Mouse (Mus musculus) megakaryocyte, embryonic 14.5 days (primary cell): ENCODE measurements around the gene Fas. TPM values are rescaled to one million over a fixed set of nuclear protein-coding genes. Genes with fewer than 3 reads are reported as not detected.
A peak's percentile ranks its signal among the peaks of the same experiment; 100 is the strongest.

Source experiments
- H3K27me3 ChIP-seq: replicated peaks from 2 replicates; pipeline ENCODE3; 2012; ENCODE audit warnings: inconsistent platforms
- H3K36me3 ChIP-seq: replicated peaks from 2 replicates; pipeline ENCODE3; 2012; ENCODE audit warnings: low read length, inconsistent platforms, mixed read lengths
- H3K4me1 ChIP-seq: 2 replicates; pipeline ENCODE4 v1.6.1; 2012; ENCODE audit warnings: inconsistent platforms
- H3K4me3 ChIP-seq: replicated peaks from 2 replicates; pipeline ENCODE3; 2012; ENCODE audit warnings: moderate library complexity, mild to moderate bottlenecking, inconsistent platforms
- H3K9me3 ChIP-seq: 2 replicates; pipeline ENCODE4 v1.6.1; 2012; ENCODE audit warnings: inconsistent platforms
- FLI1 ChIP-seq: IDR thresholded peaks from 2 replicates; pipeline ENCODE4 v1.6.1; 2012; ENCODE audit warnings: low read length, inconsistent platforms, mixed read lengths
- GATA1 ChIP-seq: IDR thresholded peaks from 3 replicates; pipeline ENCODE4 v1.6.1; 2012; ENCODE audit warnings: mixed read lengths, low read length, inconsistent platforms, borderline replicate concordance
- polyA plus RNA-seq: library from polyadenylated mRNA; stranded (reverse); fragments of >175 nt; gene quantifications from 2 replicates; pipeline ENCODE4 v1.2.3, GENCODE M21; 2012; ENCODE audit warnings: low replicate concordance; ENCODE audit not compliant: insufficient read depth

The Fas gene
- polyA plus RNA-seq: 0.47 TPM in 1 of 2 replicates, not detected in the other

DNA sequence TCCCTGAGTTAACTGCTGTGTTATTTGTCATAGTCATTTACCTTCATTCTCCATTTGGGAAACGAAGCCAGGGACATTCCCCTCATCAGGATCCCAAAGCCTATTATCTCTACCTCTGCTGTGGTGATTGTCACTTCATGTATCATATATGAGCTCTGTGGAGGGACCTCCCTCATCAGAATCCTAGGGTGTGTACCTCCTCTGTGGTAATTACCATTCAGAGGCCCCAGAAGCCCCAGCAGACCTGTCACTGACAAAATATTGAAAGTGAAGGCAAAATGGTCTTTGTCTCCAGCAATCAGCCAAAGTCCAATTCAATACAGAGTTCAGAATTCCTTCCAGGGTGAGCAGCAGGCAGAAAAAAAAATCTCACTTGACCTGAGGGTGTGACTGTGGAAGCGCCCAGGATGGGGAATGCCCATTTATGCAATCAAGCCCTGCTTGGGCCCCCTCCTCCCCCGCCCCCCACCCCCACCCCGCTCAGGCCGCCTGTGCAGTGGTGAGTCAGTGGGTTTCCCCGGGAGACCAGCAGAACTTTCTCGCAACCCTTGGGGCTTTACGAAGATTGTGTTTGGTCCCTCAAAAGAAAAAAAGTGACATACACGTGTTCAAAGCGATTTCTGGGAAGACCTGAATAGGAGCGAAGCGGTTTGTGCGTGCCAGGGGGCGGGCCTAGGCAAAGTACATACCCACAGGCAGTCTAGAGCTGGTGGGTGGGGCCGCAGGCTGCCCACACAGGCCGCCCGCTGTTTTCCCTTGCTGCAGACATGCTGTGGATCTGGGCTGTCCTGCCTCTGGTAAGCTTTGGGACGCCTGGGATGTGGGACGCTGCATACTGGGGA lies at the start of gene Fas:
TSS of gene Fas (plus strand) at position 719 of the 842 bp plus-strand sequence.
- Histone ChIP-seq H3K4me1 (peaks cover 61% of the 10 kb centered on the region), H3K4me3 (peak within 1 kb of the TSS; percentile 96), H3K27me3 (no peaks in the 10 kb centered on the region), H3K9me3 (no peaks in the 10 kb centered on the region), H3K36me3 (no peaks in the 10 kb centered on the region)
- TF ChIP-seq GATA1 (no peak), FLI1 (no peak)

DNA sequence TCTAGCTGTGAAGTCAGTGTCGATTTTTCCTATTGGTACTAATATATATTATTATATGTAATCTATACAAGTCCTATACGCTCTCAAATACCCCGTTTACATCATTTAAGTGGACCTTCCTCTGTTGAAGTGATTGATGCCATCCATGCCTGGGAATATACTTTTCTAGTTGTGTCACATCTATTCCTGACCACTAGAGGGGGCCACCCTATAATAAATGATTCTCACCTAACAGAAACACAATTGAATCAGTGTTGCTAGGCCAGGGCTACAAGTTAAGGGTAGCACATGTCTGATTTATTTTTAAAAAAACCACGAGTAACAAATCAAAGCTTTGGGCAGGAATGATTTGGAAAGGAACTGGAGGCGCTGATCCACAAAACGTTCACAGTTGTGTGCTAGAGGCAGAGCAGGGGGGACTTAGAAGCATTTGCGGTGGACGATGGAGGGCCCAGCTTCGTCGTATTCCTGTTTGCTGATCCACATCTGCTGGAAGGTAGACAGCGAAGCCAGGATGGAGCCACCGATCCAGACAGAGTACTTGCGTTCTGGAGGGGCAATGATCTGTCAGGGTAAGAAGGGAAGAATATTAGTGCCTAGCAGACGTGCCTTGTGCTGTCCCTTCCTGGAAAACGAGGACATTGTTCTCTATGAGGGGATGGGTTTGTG lies 49.1 kb upstream of the Fas start:
- peaks cover 33% of the 10 kb centered on the region for H3K36me3 ChIP-seq
- H3K4me1 ChIP-seq: peaks cover 12% of the 10 kb centered on the region
- TF ChIP-seq FLI1 (no peak), GATA1 (no peak)
- no peak overlapping the region for H3K4me3 ChIP-seq
- no peaks in the 10 kb centered on the region for H3K9me3 ChIP-seq
- H3K27me3 ChIP-seq: peaks cover 2% of the 10 kb centered on the region

DNA sequence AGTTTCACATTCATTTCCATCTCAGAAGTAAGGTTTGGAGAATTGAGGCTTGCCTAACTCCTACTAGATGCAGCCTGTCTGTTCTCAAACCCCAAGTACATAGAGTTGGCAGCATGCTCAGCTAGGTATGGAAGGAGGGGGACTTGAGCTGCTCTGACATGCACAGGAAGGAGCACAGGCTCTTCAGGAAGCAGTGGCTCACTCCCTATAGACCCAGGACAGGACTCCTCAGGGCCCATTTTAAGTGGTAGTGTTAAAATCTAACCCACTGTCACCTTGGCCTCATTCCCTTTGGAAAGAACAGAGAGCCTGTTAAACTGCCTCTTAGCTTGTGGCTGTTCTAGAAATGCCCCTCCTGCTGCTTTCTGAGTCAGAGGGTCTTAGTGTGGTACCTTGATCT lies 47.5 kb upstream of the Fas start:
- Histone ChIP-seq H3K36me3 (peaks cover 21% of the 10 kb centered on the region), H3K27me3 (peaks cover 2% of the 10 kb centered on the region), H3K9me3 (no peaks in the 10 kb centered on the region), H3K4me1 (peaks cover 12% of the 10 kb centered on the region), H3K4me3 (no peak overlapping the region)
- no peak for TF ChIP-seq GATA1
- no peak for TF ChIP-seq FLI1

DNA sequence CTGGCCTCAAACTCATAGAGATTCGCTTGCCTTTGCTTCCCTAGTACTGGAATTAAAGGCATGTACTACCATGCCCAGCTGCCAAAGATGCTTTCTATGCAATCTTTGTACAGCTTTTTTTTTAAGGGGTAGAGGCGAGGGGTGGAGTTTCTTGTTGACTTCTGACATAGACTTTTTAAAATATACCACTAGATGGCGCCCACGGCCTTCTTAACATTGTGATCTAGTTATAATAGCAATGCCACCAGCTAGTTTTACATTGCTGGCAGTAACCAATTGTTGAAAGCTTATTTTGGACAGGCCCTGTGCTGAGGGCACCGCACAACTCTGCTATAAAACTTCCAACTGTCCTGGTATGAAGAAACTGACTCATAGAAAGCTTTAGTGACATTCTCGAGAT lies 46.4 kb upstream of the Fas start:
- peaks cover 13% of the 10 kb centered on the region for H3K36me3 ChIP-seq
- H3K4me1 ChIP-seq: peaks cover 21% of the 10 kb centered on the region
- H3K27me3 ChIP-seq: peaks cover 2% of the 10 kb centered on the region
- TF ChIP-seq GATA1 (no peak), FLI1 (no peak)
- peak overlapping the region; percentile 35 for H3K4me3 ChIP-seq
- no peaks in the 10 kb centered on the region for H3K9me3 ChIP-seq

DNA sequence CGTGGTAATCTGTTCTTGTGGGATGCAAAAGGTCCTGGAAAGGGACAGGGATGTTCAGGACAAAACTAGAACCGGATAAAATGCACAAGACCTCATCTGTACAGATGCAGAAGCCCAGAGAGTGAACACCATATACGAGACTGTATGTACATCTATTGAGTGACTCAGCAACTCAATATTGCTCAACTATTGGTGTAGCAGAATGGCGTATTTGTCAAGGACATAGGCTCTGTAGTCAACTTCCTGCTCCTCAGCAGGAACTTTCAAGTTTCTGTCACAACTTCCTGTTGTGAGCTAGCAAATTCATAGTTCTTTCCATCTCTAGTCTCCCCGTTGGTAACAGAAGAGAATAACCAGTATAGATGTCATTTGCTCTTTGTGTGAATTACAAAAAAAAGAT lies 41.9 kb upstream of the Fas start:
- Histone ChIP-seq H3K36me3 (no peaks in the 10 kb centered on the region), H3K9me3 (no peaks in the 10 kb centered on the region)
- TF ChIP-seq FLI1 (no peak), GATA1 (no peak)

DNA sequence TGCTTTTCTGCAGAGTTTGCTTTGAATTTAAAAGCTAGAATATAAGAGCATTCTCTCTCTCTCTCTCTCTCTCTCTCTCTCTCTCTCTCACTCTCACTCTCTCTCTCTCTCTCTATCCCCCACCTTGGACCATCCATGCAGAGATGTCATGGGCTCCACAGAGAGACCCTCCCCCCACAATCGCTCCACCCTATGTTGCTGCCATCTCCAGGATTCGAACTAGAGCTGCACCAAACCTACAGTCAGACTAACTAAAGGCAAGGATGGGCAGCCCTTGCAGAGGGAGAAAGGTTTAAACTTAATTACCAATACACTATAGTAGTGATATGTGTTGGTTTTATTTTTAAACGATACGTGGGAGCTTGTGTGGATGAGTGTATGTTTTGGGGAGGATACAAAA lies 39.8 kb upstream of the Fas start:
- no peaks in the 10 kb centered on the region for H3K36me3 ChIP-seq
- peaks cover 39% of the 10 kb centered on the region for H3K4me1 ChIP-seq
- peaks cover 4% of the 10 kb centered on the region for H3K27me3 ChIP-seq
- H3K4me3 ChIP-seq: no peak overlapping the region
- H3K9me3 ChIP-seq: no peaks in the 10 kb centered on the region
- TF ChIP-seq GATA1: no peak
- no peak for TF ChIP-seq FLI1

More for the DNA sequence above, 41.9 kb upstream of the Fas start:
- Histone ChIP-seq H3K4me3 (no peak overlapping the region), H3K27me3 (peaks cover 4% of the 10 kb centered on the region), H3K4me1 (peaks cover 26% of the 10 kb centered on the region)

DNA sequence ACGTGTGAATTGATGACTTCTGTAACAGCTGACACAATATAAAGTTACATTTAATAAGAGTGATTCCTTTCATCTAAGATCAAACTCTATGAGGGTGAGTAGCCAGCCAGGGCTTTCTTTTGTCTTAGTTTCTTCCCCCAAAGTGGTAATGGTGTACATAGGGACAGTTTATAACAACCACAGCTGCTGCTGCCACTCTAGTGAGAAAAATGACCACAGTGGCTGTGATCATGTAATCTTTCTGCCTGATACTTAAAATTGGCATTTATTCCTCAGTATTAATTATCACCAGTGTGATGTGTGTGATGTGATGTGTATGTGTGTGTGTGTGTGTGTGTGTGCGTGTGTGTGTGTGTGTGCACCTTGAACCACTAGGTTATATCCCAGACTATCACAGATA lies 38.6 kb upstream of the Fas start:
- TF ChIP-seq FLI1: no peak
- no peak for TF ChIP-seq GATA1
- H3K4me1 ChIP-seq: peaks cover 39% of the 10 kb centered on the region
- no peaks in the 10 kb centered on the region for H3K36me3 ChIP-seq
- H3K4me3 ChIP-seq: no peak overlapping the region
- no peaks in the 10 kb centered on the region for H3K9me3 ChIP-seq
- H3K27me3 ChIP-seq: peaks cover 3% of the 10 kb centered on the region

DNA sequence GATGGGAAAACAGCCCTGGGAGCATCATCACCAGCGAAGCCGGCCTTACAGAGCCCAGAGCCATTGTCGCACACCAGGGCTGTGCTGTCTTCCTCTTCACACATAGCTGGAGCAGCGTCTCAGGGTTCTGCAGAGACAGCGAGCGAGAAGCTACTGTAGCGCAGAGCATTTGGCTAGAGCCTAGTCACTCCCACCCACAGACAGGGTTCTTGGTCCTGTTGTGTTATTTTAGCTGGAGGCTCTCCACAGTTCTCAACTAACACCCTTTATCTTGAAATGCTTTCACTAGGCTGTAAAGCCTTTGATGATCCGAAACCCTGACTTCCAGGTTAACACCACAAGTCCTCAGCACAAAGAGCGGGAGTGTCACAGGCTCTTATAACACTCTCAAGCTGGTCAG lies 38.0 kb upstream of the Fas start:
- TF ChIP-seq GATA1 (no peak), FLI1 (no peak)
- Histone ChIP-seq H3K36me3 (no peaks in the 10 kb centered on the region), H3K4me1 (peaks cover 39% of the 10 kb centered on the region), H3K27me3 (peaks cover 3% of the 10 kb centered on the region), H3K4me3 (no peak overlapping the region), H3K9me3 (no peaks in the 10 kb centered on the region)

DNA sequence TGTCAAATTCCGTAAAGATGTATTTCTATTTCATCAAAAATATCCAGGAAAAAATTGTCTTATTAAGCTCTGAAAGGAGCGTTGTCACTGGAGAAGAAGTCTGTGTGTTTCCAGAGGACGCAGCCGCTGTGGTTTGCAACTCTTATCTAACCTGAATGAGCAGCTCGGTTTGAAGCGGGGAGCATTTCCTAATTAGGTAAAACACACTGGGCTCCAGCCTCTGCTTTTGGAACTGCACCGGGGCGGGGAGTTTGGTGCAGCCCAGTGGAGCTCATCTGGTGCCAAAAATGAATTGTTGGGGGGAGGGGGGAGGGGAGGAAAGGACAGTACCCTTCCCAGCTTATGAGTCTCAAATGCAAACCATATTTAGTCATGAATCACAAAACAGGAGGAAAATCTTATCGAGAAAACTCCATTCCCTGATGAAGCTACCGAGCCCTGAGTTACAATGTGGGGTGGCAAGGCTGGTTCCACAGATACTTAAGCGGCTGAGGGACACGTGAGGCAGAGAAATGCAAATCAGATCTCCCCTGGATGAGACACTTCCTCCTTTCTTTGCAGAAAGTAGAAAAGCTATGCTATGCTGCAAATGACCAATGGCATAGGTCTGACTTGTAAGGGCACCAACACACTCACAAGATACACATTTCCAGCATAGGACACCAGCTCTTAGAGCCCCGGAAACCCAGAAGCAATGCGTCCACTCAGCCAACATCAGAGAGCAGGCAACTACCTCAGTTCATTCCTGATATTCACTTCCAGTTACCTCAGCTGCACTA lies 36.2 kb upstream of the Fas start:
- Histone ChIP-seq H3K9me3 (no peaks in the 10 kb centered on the region), H3K36me3 (no peaks in the 10 kb centered on the region), H3K27me3 (peaks cover 3% of the 10 kb centered on the region), H3K4me3 (peak overlapping the region; percentile 74), H3K4me1 (peaks cover 28% of the 10 kb centered on the region)
- TF ChIP-seq GATA1 (no peak), FLI1 (no peak)
